Mouse (Mus musculus): ENCODE data around the gene Gm21454.
"Not testable (repeated sequence)": the region's sequence is repeated elsewhere in the genome, so short reads cannot be mapped to it uniquely, and the experiment has no call there.

The Gm21454 gene

DNA sequence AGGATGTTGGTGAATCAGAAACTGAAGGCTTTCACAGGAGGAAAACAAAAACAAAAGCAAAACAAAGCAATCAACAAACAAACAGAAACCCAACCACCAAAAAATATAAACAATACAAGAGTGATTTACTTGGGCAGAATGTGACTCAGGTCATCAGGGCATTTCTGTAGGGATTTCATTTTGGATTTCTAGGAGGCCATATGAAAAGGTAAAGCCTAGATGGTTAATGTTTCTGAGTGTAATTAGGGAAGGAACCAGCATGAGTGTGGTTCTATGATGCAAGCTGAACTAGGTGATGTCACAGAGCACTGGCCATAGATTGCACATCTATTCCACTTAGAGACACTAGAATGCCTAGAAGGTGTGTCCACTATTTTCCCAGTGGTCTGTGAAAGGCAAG is at the start of gene Gm21454, which contains the start of gene Gm21440:
Gene Gm21454, plus strand, starts transcription at position 352 of the 400 bp plus-strand sequence.
Gene Gm21440, plus strand, starts transcription at position 301 of the 400 bp plus-strand sequence.
- DNase-seq (ENCODE audit: low spot score): not testable (repeated sequence)

DNA sequence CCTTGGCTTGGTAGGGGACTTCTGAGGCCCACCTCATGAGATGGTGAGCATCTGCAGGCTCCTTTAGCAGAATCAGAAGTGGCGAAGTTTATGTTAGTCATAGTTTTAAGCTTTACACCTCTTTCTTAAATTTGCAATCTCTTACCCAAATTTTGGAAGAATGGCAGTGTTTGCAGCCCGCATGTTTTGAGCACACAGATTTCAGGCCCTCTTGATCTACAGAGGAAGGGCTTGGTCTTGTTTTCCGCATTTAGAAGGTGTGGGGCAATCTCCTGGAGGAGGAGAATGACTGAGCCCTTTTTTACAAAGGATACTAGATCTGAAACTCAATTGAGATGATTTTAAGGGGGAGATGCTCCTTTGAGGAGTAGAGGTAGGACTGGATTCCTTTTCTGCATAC is 28.4 kb upstream of the Gm21454 start, which contains the start of gene Gm21828:
Gene Gm21828, minus strand, starts transcription at position 101 of the 400 bp plus-strand sequence.
- DNase-seq (ENCODE audit: low spot score): not testable (repeated sequence)

- not testable (repeated sequence) for DNase-seq (ENCODE audit: low spot score)
These were observed 96.7 kb downstream of the Gm21454 start, which contains the start of gene Gm21725 for GRCm38 (mm10) chrY:13348963-13349362. Gene Gm21725 (minus strand): TSS chrY:13349063.

Data from testis, postnatal 10 days (tissue).